Mouse (Mus musculus) myocyte (in vitro differentiated cells): ENCODE measurements around the gene Hbb-y. TPM values are rescaled to one million over a fixed set of nuclear protein-coding genes. Genes with fewer than 3 reads are reported as not detected.

Experiments
- H3K27me3 ChIP-seq: one replicate; pipeline ENCODE4 v1.6.1; 2011; ENCODE audit not compliant: control insufficient read depth, insufficient read depth, insufficient read length
- H3K36me3 ChIP-seq: one replicate; pipeline ENCODE4 v1.6.1; 2011; ENCODE audit not compliant: control insufficient read depth, insufficient read depth
- H3K4me2 ChIP-seq: one replicate; pipeline ENCODE4 v1.6.1; 2011; ENCODE audit warnings: low read depth, control low read depth
- H3K4me3 ChIP-seq: one replicate; pipeline ENCODE4 v1.5.1; 2011; ENCODE audit warnings: mild to moderate bottlenecking, control low read depth, moderate library complexity
- H3K79me2 ChIP-seq: one replicate; pipeline ENCODE4 v1.6.1; 2011; ENCODE audit not compliant: control insufficient read depth, insufficient read depth
- H3ac ChIP-seq: one replicate; pipeline ENCODE4 v1.6.1; 2011; ENCODE audit not compliant: control insufficient read depth, insufficient read length
- CEBPB ChIP-seq: IDR thresholded peaks from 2 replicates; pipeline ENCODE4 v1.6.1; 2011; ENCODE audit warnings: mild to moderate bottlenecking, moderate library complexity; ENCODE audit not compliant: poor library complexity, insufficient read depth, severe bottlenecking
- E2F4 ChIP-seq: IDR thresholded peaks from one replicate; pipeline ENCODE4 v1.6.1; 2011; ENCODE audit warnings: mild to moderate bottlenecking, control low read depth, moderate library complexity; ENCODE audit not compliant: insufficient read depth
- MAX ChIP-seq: IDR thresholded peaks from one replicate; pipeline ENCODE4 v1.6.1; 2011; ENCODE audit warnings: low read depth, mild to moderate bottlenecking, control low read depth
- MYOD1 ChIP-seq, 3 experiments: IDR thresholded peaks; one replicate each; pipeline ENCODE4 v1.6.1; 2011; ENCODE audit warnings: control low read depth in 2 of 3, low read depth in 2 of 3, mild to moderate bottlenecking in 2 of 3, moderate library complexity in 1 of 3; ENCODE audit not compliant: insufficient read length in 2 of 3, control insufficient read depth in 1 of 3
- MYOG ChIP-seq, 3 experiments: IDR thresholded peaks; one replicate each; pipeline ENCODE4 v1.6.1; 2011; ENCODE audit warnings: control low read depth in 2 of 3, low read depth in 2 of 3, mild to moderate bottlenecking in 2 of 3; ENCODE audit not compliant: insufficient read length in 2 of 3, control insufficient read depth in 1 of 3, insufficient read depth in 1 of 3
- POLR2A ChIP-seq: IDR thresholded peaks from one replicate; pipeline ENCODE4 v1.6.1; 2011; ENCODE audit warnings: low read depth, mild to moderate bottlenecking, control low read depth, moderate library complexity; ENCODE audit not compliant: insufficient read length
- POLR2AphosphoS2 ChIP-seq: IDR thresholded peaks from one replicate; pipeline ENCODE4 v1.6.1; 2011; ENCODE audit warnings: low read depth, control low read depth; ENCODE audit not compliant: insufficient read length
- REST ChIP-seq: IDR thresholded peaks from one replicate; pipeline ENCODE4 v1.6.1; 2011; ENCODE audit warnings: mild to moderate bottlenecking, control low read depth, moderate library complexity; ENCODE audit not compliant: insufficient read depth, insufficient read length
- SRF ChIP-seq: IDR thresholded peaks from one replicate; pipeline ENCODE4 v1.6.1; 2011; ENCODE audit warnings: low read depth; ENCODE audit not compliant: control insufficient read depth, insufficient read length
- TCF12 ChIP-seq: IDR thresholded peaks from one replicate; pipeline ENCODE4 v1.6.1; 2011; ENCODE audit warnings: mild to moderate bottlenecking, control low read depth; ENCODE audit not compliant: poor library complexity, insufficient read depth, severe bottlenecking
- TCF3 ChIP-seq: IDR thresholded peaks from one replicate; pipeline ENCODE4 v1.6.1; 2011; ENCODE audit warnings: low read depth, control low read depth; ENCODE audit not compliant: insufficient read length
- USF1 ChIP-seq: IDR thresholded peaks from one replicate; pipeline ENCODE4 v1.6.1; 2011; ENCODE audit warnings: low read depth, mild to moderate bottlenecking, control low read depth, moderate library complexity
- polyA plus RNA-seq: library from polyadenylated mRNA; unstranded; fragments of >200 nt; fragmentation: generic; extraction: Trizol; gene quantifications from one replicate; pipeline ENCODE4 v1.2.1, GENCODE M21; 2012; ENCODE audit warnings: missing spikeins

Gene Hbb-y
- polyA plus RNA-seq, 1 experiment: not detected

GRCm38 (mm10) chr7:103873064-103873463, 20.0 kb upstream of the Hbb-y start:
- no peak overlapping the region for H3K4me2 ChIP-seq
- H3K27me3 ChIP-seq: no peaks in the 10 kb centered on the region
- no peak overlapping the region for H3ac ChIP-seq
- H3K36me3 ChIP-seq: no peaks in the 10 kb centered on the region
- no peaks in the 10 kb centered on the region for H3K79me2 ChIP-seq
- TF ChIP-seq TCF12 (no peak), USF1 (no peak), E2F4 (no peak), TCF3 (no peak), REST (no peak), MYOD1 (IDR thresholded peaks at IDR 0.05; ENCODE audit: control insufficient read depth in 1 of 3, insufficient read length in 2 of 3, low read depth in 2 of 3) (no peak), SRF (no peak), MAX (no peak), POLR2AphosphoS2 (no peak), CEBPB (no peak), MYOG (IDR thresholded peaks at IDR 0.05; ENCODE audit: control insufficient read depth in 1 of 3, insufficient read depth in 1 of 3, insufficient read length in 2 of 3, low read depth in 2 of 3) (no peak), POLR2A (no peak)
- no peak overlapping the region for H3K4me3 ChIP-seq

- Histone ChIP-seq H3K4me3 (no peak overlapping the region), H3K4me2 (no peak overlapping the region)
- TF ChIP-seq USF1: no peak
- no peak for TF ChIP-seq POLR2A
- TF ChIP-seq TCF3: no peak
- no peak for TF ChIP-seq POLR2AphosphoS2
- no peak for TF ChIP-seq MYOG (IDR thresholded peaks at IDR 0.05; ENCODE audit: control insufficient read depth in 1 of 3, insufficient read depth in 1 of 3, insufficient read length in 2 of 3, low read depth in 2 of 3)
- no peak for TF ChIP-seq CEBPB
- TF ChIP-seq E2F4: no peak
- TF ChIP-seq TCF12: no peak
- TF ChIP-seq MAX: no peak
- no peak for TF ChIP-seq SRF
- TF ChIP-seq REST: no peak
- TF ChIP-seq MYOD1 (IDR thresholded peaks at IDR 0.05; ENCODE audit: control insufficient read depth in 1 of 3, insufficient read length in 2 of 3, low read depth in 2 of 3): no peak
These were observed 17.7 kb upstream of the Hbb-y start for GRCm38 (mm10) chr7:103870667-103871066.

GRCm38 (mm10) chr7:103865716-103866115, 12.7 kb upstream of the Hbb-y start:
- TF ChIP-seq POLR2AphosphoS2 (no peak), TCF3 (no peak), MYOG (IDR thresholded peaks at IDR 0.05; ENCODE audit: control insufficient read depth in 1 of 3, insufficient read depth in 1 of 3, insufficient read length in 2 of 3, low read depth in 2 of 3) (no peak), MAX (no peak), CEBPB (no peak), MYOD1 (IDR thresholded peaks at IDR 0.05; ENCODE audit: control insufficient read depth in 1 of 3, insufficient read length in 2 of 3, low read depth in 2 of 3) (no peak), TCF12 (no peak), REST (no peak), USF1 (no peak), SRF (no peak), E2F4 (no peak), POLR2A (no peak)
- no peaks in the 10 kb centered on the region for H3K79me2 ChIP-seq
- no peaks in the 10 kb centered on the region for H3K27me3 ChIP-seq
- H3K4me2 ChIP-seq: no peak overlapping the region
- H3ac ChIP-seq: no peak overlapping the region
- no peak overlapping the region for H3K4me3 ChIP-seq
- no peaks in the 10 kb centered on the region for H3K36me3 ChIP-seq

More at GRCm38 (mm10) chr7:103870667-103871066, 17.7 kb upstream of the Hbb-y start:
- Histone ChIP-seq H3K27me3 (no peaks in the 10 kb centered on the region), H3ac (no peak overlapping the region), H3K36me3 (no peaks in the 10 kb centered on the region), H3K79me2 (no peaks in the 10 kb centered on the region)

GRCm38 (mm10) chr7:103861531-103861930, 8.5 kb upstream of the Hbb-y start:
- Histone ChIP-seq H3K27me3 (no peaks in the 10 kb centered on the region), H3K79me2 (no peaks in the 10 kb centered on the region), H3K36me3 (no peaks in the 10 kb centered on the region), H3K4me3 (no peak overlapping the region), H3K4me2 (no peak overlapping the region), H3ac (no peak overlapping the region)
- TF ChIP-seq USF1: no peak
- no peak for TF ChIP-seq POLR2AphosphoS2
- no peak for TF ChIP-seq SRF
- no peak for TF ChIP-seq MYOD1 (IDR thresholded peaks at IDR 0.05; ENCODE audit: control insufficient read depth in 1 of 3, insufficient read length in 2 of 3, low read depth in 2 of 3)
- no peak for TF ChIP-seq MAX

- H3K4me3 ChIP-seq: no peak overlapping the region
- H3K36me3 ChIP-seq: no peaks in the 10 kb centered on the region
- H3ac ChIP-seq: no peak overlapping the region
- no peaks in the 10 kb centered on the region for H3K79me2 ChIP-seq
- H3K27me3 ChIP-seq: no peaks in the 10 kb centered on the region
- no peak overlapping the region for H3K4me2 ChIP-seq
- TF ChIP-seq CEBPB: no peak
- TF ChIP-seq TCF12: no peak
- TF ChIP-seq SRF: no peak
- no peak for TF ChIP-seq MYOD1 (IDR thresholded peaks at IDR 0.05; ENCODE audit: control insufficient read depth in 1 of 3, insufficient read length in 2 of 3, low read depth in 2 of 3)
- TF ChIP-seq REST: no peak
- TF ChIP-seq MAX: no peak
- TF ChIP-seq POLR2AphosphoS2: no peak
- TF ChIP-seq USF1: no peak
- TF ChIP-seq POLR2A: no peak
- no peak for TF ChIP-seq TCF3
- no peak for TF ChIP-seq MYOG (IDR thresholded peaks at IDR 0.05; ENCODE audit: control insufficient read depth in 1 of 3, insufficient read depth in 1 of 3, insufficient read length in 2 of 3, low read depth in 2 of 3)
- TF ChIP-seq E2F4: no peak
These were observed 7.8 kb upstream of the Hbb-y start for GRCm38 (mm10) chr7:103860855-103861254.
